Mouse (Mus musculus): ENCODE data around the gene Trmt61a.
A peak's percentile ranks its signal among the peaks of the same experiment; 100 is the strongest.

Trmt61a gene

DNA sequence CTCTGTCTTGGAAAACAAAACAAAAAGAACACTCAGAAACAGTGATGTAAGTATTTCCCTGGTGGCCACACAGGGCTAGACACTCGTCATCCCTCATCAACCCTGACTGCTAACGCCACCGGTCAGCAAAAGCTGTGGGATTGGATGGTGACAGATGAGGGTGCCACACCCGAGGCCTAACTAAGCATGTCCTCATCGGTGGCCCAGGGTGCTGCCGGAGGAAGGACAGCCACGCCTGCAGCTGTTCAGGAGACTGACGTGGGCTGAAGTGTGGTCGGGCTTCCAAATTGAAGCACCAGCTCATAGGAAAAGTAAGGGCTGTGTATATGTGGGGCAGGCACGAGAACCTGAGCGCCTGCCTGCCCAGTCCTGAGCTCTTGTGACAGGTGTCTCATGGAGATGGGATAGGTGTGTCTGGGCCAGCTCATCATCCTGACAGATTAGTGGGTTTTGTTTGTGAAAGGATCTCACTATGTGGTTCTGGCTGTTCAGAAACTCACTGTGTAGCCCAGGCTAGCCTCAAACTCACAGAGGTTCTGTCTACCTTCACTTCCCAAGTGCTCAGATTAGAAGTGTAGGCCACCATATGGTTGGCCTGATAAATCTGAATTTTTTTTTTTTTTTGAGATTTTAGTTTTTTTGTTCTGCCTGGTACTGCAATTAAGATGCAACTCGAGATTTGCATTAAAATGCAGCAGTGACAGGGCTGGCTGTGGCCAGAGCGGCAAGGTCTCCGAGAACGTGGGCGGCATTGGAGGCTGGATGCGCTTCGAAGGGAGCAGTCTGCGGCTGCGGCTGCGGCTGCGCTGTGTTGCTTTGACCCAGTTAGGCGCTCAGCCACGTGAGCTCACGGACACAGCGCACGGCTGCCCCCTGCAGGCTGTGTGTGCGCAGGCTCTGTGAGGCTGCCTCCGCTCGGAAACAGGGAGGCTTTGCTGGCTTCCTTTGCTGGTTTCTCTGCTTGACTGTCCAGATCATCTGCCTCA lies 54.2 kb downstream of the Trmt61a start:
- peak; percentile 83 for DNase-seq (ENCODE audit: low spot score)

DNA sequence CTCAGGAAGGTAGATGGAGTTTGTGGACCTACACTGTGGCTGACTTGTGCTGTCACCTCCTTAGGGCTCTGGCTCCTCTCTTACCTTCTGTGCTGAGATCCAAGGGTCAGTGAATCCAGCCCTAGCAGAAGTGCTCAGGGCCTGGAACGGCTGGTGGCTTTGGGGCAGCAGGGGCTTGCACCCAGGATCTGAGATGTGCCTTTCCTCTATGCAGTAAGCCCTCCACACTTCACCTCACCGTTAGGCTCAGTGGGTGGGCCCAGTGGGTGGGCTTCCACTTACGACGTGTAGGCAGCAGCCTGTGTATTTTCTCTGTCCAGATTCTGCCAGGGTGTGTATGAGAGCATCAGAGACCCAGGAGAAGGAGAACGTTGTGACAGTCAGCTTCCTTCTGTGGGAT lies 55.0 kb downstream of the Trmt61a start:
- no peak for DNase-seq (ENCODE audit: low spot score)

All from T-cell, adult 2 months (primary cell).